Mouse (Mus musculus) kidney, adult 2 months (tissue): Measurements from ENCODE around the gene Rnf20.

Experiments
- CTCF ChIP-seq: fragments of 200-500 bp; conservative IDR thresholded peaks from 2 replicates; pipeline ENCODE4 v1.5.1; 2011; ENCODE audit warnings: low read depth, mild to moderate bottlenecking, control low read depth, low read length, moderate library complexity, mixed read lengths; ENCODE audit not compliant: insufficient read depth, insufficient read length
- POLR2A ChIP-seq: fragments of 200-500 bp; IDR thresholded peaks from one replicate; pipeline ENCODE4 v1.6.1; 2011; ENCODE audit warnings: low read depth, low read length, control low read depth

- TF ChIP-seq CTCF (no peak), POLR2A (no peak)
Observed at GRCm38 (mm10) chr4:49590152-49590551, 41.7 kb upstream of the Rnf20 start.
